Mouse (Mus musculus) large intestine, adult 2 months (tissue): Measurements from ENCODE around the gene Sema4b. TPM values are rescaled to one million over a fixed set of nuclear protein-coding genes. Genes with fewer than 3 reads are reported as not detected.
A peak's percentile ranks its signal among the peaks of the same experiment; 100 is the strongest.

Source experiments
- DNase-seq: peaks from one replicate; pipeline ENCODE4 v3.0.0-alpha.2; 2012; ENCODE audit warnings: low read depth, low spot score
- WGBS: fragments of 180-500 bp; shearing (Covaris S2); methylation state at CpG from one replicate; pipeline ENCODE4 v1.1.7; 2018; 5-methylcytosine and 5-hydroxymethylcytosine counted together
- polyA plus RNA-seq: library from polyadenylated mRNA; depleted of rRNA; stranded (reverse); fragments of >200 nt; gene quantifications from 2 replicates; pipeline ENCODE4 v1.2.3, GENCODE M21; 2012

The Sema4b gene
- polyA plus RNA-seq, 1 experiment, result 43.2 TPM

- no peak for DNase-seq
Observed at GRCm38 (mm10) chr7:80208026-80208642, 21.5 kb downstream of the Sema4b start.

GRCm38 (mm10) chr7:80208738-80209430, 22.2 kb downstream of the Sema4b start:
- DNase-seq, result no peak
- 22% methylated on average over 10 of the region's 10 CpGs for WGBS

More at GRCm38 (mm10) chr7:80208026-80208642, 21.5 kb downstream of the Sema4b start:
- 33% methylated on average over 18 of the region's 18 CpGs for WGBS

- 67% methylated on average over 6 of the region's 6 CpGs for WGBS
- DNase-seq, result no peak
Observed at GRCm38 (mm10) chr7:80209669-80210068, 23.0 kb downstream of the Sema4b start.

- 90% methylated on average over 4 of the region's 4 CpGs for WGBS
- DNase-seq, result no peak
Observed at GRCm38 (mm10) chr7:80210982-80211381, 24.3 kb downstream of the Sema4b start.

- no peak for DNase-seq
- 88% methylated on average over 7 of the region's 7 CpGs for WGBS
Observed at GRCm38 (mm10) chr7:80213604-80214003, 27.0 kb downstream of the Sema4b start.

- 78% methylated on average over 8 of the region's 8 CpGs for WGBS
- DNase-seq, result no peak
Observed at GRCm38 (mm10) chr7:80214459-80214858, 27.8 kb downstream of the Sema4b start.

GRCm38 (mm10) chr7:80215398-80215797, 28.8 kb downstream of the Sema4b start:
- DNase-seq, result no peak
- 23% methylated on average over 4 of the region's 4 CpGs for WGBS

GRCm38 (mm10) chr7:80216566-80216965, 29.9 kb downstream of the Sema4b start:
- no peak for DNase-seq
- 72% methylated on average over 8 of the region's 8 CpGs for WGBS

GRCm38 (mm10) chr7:80218666-80219065, 32.0 kb downstream of the Sema4b start:
- DNase-seq, result no peak
- 92% methylated on average over 9 of the region's 9 CpGs for WGBS

- DNase-seq, result no peak
- WGBS, result 94% methylated on average over 9 of the region's 9 CpGs
Observed at GRCm38 (mm10) chr7:80220237-80220797, 33.7 kb downstream of the Sema4b start.

- WGBS, result 78% methylated on average over 4 of the region's 4 CpGs
- no peak for DNase-seq
Observed at GRCm38 (mm10) chr7:80221179-80221750, 34.6 kb downstream of the Sema4b start.

GRCm38 (mm10) chr7:80227065-80227464, 40.4 kb downstream of the Sema4b start:
- WGBS, result 83% methylated on average over 4 of the region's 4 CpGs
- DNase-seq, result no peak

GRCm38 (mm10) chr7:80230196-80230595, 43.6 kb downstream of the Sema4b start:
- DNase-seq, result no peak
- 22% methylated on average over 6 of the region's 6 CpGs for WGBS

GRCm38 (mm10) chr7:80231971-80232488, 45.4 kb downstream of the Sema4b start:
- WGBS, result under 1% methylated on average over 29 of the region's 29 CpGs
- DNase-seq, result no peak

GRCm38 (mm10) chr7:80232489-80233029, 45.9 kb downstream of the Sema4b start, which contains the start of the genes Cib1 and Gdpgp1:
TSS of gene Cib1 (minus strand) at chr7:80232813.
TSS of gene Gdpgp1 (plus strand) at chr7:80232865.
- no peak for DNase-seq
- under 1% methylated on average over 56 of the region's 56 CpGs for WGBS

GRCm38 (mm10) chr7:80233799-80234198, 47.2 kb downstream of the Sema4b start:
- 31% methylated on average over 9 of the region's 9 CpGs for WGBS
- DNase-seq, result no peak

GRCm38 (mm10) chr7:80238542-80238941, 51.9 kb downstream of the Sema4b start:
- no peak for DNase-seq
- WGBS, result 87% methylated on average over 10 of the region's 10 CpGs

- WGBS, result 66% methylated on average over 4 of the region's 4 CpGs
- no peak for DNase-seq
Observed at GRCm38 (mm10) chr7:80241661-80242060, 55.0 kb downstream of the Sema4b start.

GRCm38 (mm10) chr7:80244851-80245250, 58.2 kb downstream of the Sema4b start:
- WGBS, result 91% methylated on average over 4 of the region's 4 CpGs
- no peak for DNase-seq

GRCm38 (mm10) chr7:80246148-80246721, 59.6 kb downstream of the Sema4b start, which contains the start of gene Ttll13:
TSS of gene Ttll13 (plus strand) at chr7:80246376.
- peak; percentile 86 for DNase-seq
- under 1% methylated on average over 48 of the region's 48 CpGs for WGBS
